ENCODE assay signal across 8 mouse cellular contexts in genomic region chr2:131561344-131561870, GRCm38 (mm10). TPM values are rescaled to one million over a fixed set of nuclear protein-coding genes. Genes with fewer than 3 reads are reported as not detected.
DNase-seq lines count a peak whose midpoint lies in the region; ATAC-seq and TF ChIP-seq lines count a peak whose summit lies in the region.

No protein-coding gene starts in this region.

- H3K9me3 ChIP-seq in E14TG2a.4 (ENCODE audit: low read length), result no peaks in the 10 kb centered on the region
- no peaks in the 10 kb centered on the region for H3K9me3 ChIP-seq in forebrain, embryonic 14.5 days (replicated peaks; ENCODE audit: control insufficient read depth, low read length)
- no peaks in the 10 kb centered on the region for H3K9me3 ChIP-seq in liver, embryonic 12.5 days (replicated peaks)

- H3K4me3 ChIP-seq in E14TG2a.4 (replicated peaks; ENCODE audit: low read length), result peak overlapping the region; percentile 80
- H3K4me3 ChIP-seq in forebrain, embryonic 14.5 days (ENCODE audit: low read depth, low read length), result peak overlapping the region; percentile 39
- H3K4me3 ChIP-seq in liver, embryonic 12.5 days, result peak overlapping the region; percentile 38

- no peaks in the 10 kb centered on the region for H3K36me3 ChIP-seq in E14TG2a.4 (ENCODE audit: insufficient read depth, low read length)
- H3K36me3 ChIP-seq in forebrain, embryonic 14.5 days (ENCODE audit: control insufficient read depth, insufficient read depth, low read length), result no peaks in the 10 kb centered on the region
- H3K36me3 ChIP-seq in liver, embryonic 12.5 days, result no peaks in the 10 kb centered on the region

- H3K4me1 ChIP-seq in E14TG2a.4 (replicated peaks; ENCODE audit: low read depth, low read length), result peaks cover 21% of the 10 kb centered on the region
- H3K4me1 ChIP-seq in forebrain, embryonic 14.5 days (ENCODE audit: control insufficient read depth, insufficient read depth, low read length), result no peaks in the 10 kb centered on the region
- H3K4me1 ChIP-seq in liver, embryonic 12.5 days, result no peaks in the 10 kb centered on the region; the same call in 1 of the 2 replicates

- no peak for DNase-seq in frontal cortex, postnatal 10 days (ENCODE audit: low spot score in 2 of 2)
- no peak for DNase-seq in forebrain, embryonic 14.5 days (ENCODE audit: low spot score)
- DNase-seq in spleen, adult 12 weeks (ENCODE audit: low spot score), result no peak
- DNase-seq in left cerebral cortex, postnatal 10 days (ENCODE audit: extremely low spot score in 1 of 2, low spot score in 2 of 2), result no peak
- DNase-seq in frontal cortex, postnatal 25 days (ENCODE audit: low spot score in 2 of 2), result no peak

- peak overlapping the region; percentile 68 for H3K4me2 ChIP-seq in forebrain, embryonic 14.5 days (ENCODE audit: low read length)
- H3K4me2 ChIP-seq in liver, embryonic 12.5 days, result peak overlapping the region; percentile 55

- H3K27ac ChIP-seq in forebrain, embryonic 14.5 days (ENCODE audit: low read depth, low read length), result no peak overlapping the region
- no peak overlapping the region for H3K27ac ChIP-seq in liver, embryonic 12.5 days

- 5% methylated on average over 33 of the region's 33 CpGs for WGBS in forebrain, embryonic 14.5 days
- WGBS in liver, embryonic 12.5 days (ENCODE audit: insufficient replicate concordance), result 6% methylated on average over 33 of the region's 33 CpGs

- H3K9ac ChIP-seq in forebrain, embryonic 14.5 days (ENCODE audit: low read length), result no peak overlapping the region
- H3K9ac ChIP-seq in liver, embryonic 12.5 days, result no peak overlapping the region

- intact Hi-C loops in left cerebral cortex, postnatal 10 days (cut with DNase I), result loop anchor here (5.0 kb wide), 1 partner anchor 101 kb away; no protein-coding TSS in a partner anchor

- TF ChIP-seq CTCF in E14TG2a.4 (conservative IDR thresholded peaks at IDR 0.05; ENCODE audit: low read length), result no peak

- peak; percentile 19; the same call in 1 of the 2 replicates for ATAC-seq in frontal cortex, adult (ENCODE audit: low TSS enrichment)
- ATAC-seq in forebrain, embryonic 14.5 days, result no peak
- ATAC-seq in liver, embryonic 12.5 days, result no peak

- H3K27me3 ChIP-seq in E14TG2a.4 (ENCODE audit: insufficient read depth, low read length), result peaks cover 95% of the 10 kb centered on the region
- peaks cover 59% of the 10 kb centered on the region for H3K27me3 ChIP-seq in forebrain, embryonic 14.5 days (replicated peaks; ENCODE audit: control insufficient read depth, insufficient read depth, low read length)
- peaks cover 98% of the 10 kb centered on the region for H3K27me3 ChIP-seq in liver, embryonic 12.5 days (replicated peaks)

RNA-seq across cellular contexts. Expression of gene Adra1d, which starts 0.7 kb away (rescaled TPM):
- not detected in 2 replicates for polyA plus RNA-seq in forebrain, embryonic 14.5 days (2014; fragmentation: Nextera tagmentation; extraction: Ambion mirVana)
- polyA plus RNA-seq in liver, embryonic 12.5 days (2016; fragmentation: Nextera tagmentation; extraction: Ambion mirVana), result 1.3 and 1.4 TPM in 2 replicates
- total RNA-seq in left cerebral cortex, postnatal 10 days (2021), result 10 to 100 TPM; 17.4 to 20.5 TPM
